Mouse (Mus musculus): ENCODE data around the gene Gpr107. TPM values are rescaled to one million over a fixed set of nuclear protein-coding genes. Genes with fewer than 3 reads are reported as not detected.

Gpr107 gene
- polyA plus RNA-seq, 1 experiment from 2014 or later = 42.2 TPM

GRCm38 (mm10) chr2:31135512-31135931 is 16.6 kb upstream of the Gpr107 start:
- Histone ChIP-seq H3K4me1 (replicated peaks; ENCODE audit: control insufficient read depth, insufficient read depth, low read length) (peaks cover 4% of the 10 kb centered on the region), H3K9me3 (ENCODE audit: control insufficient read depth, low read length) (no peaks in the 10 kb centered on the region), H3K4me2 (ENCODE audit: low read length) (no peak overlapping the region), H3K36me3 (ENCODE audit: control insufficient read depth, insufficient read depth) (no peaks in the 10 kb centered on the region), H3K4me3 (replicated peaks; ENCODE audit: low read length) (no peak overlapping the region), H3K27ac (ENCODE audit: low read length) (no peak overlapping the region), H3K9ac (replicated peaks; ENCODE audit: low read depth, low read length) (no peak overlapping the region), H3K27me3 (replicated peaks; ENCODE audit: control insufficient read depth, insufficient read depth, low read length) (no peaks in the 10 kb centered on the region)
- WGBS = 81% methylated on average over 13 of the region's 13 CpGs
- ATAC-seq = no peak

- WGBS = 56% methylated on average over 13 of the region's 13 CpGs
- H3K9ac ChIP-seq (replicated peaks; ENCODE audit: low read depth, low read length) = no peak overlapping the region
- no peak overlapping the region for H3K27ac ChIP-seq (ENCODE audit: low read length)
- H3K4me1 ChIP-seq (replicated peaks; ENCODE audit: control insufficient read depth, insufficient read depth, low read length) = peaks cover 9% of the 10 kb centered on the region
- no peak overlapping the region for H3K4me3 ChIP-seq (replicated peaks; ENCODE audit: low read length)
- no peaks in the 10 kb centered on the region for H3K9me3 ChIP-seq (ENCODE audit: control insufficient read depth, low read length)
- H3K4me2 ChIP-seq (ENCODE audit: low read length) = no peak overlapping the region
- H3K36me3 ChIP-seq (ENCODE audit: control insufficient read depth, insufficient read depth) = no peaks in the 10 kb centered on the region
- ATAC-seq = no peak
- H3K27me3 ChIP-seq (replicated peaks; ENCODE audit: control insufficient read depth, insufficient read depth, low read length) = no peaks in the 10 kb centered on the region
These were observed 15.8 kb upstream of the Gpr107 start for GRCm38 (mm10) chr2:31136338-31136737.

- WGBS = 81% methylated on average over 14 of the region's 14 CpGs
- no peak overlapping the region for H3K27ac ChIP-seq (ENCODE audit: low read length)
These were observed 15.0 kb upstream of the Gpr107 start for GRCm38 (mm10) chr2:31137018-31137590.

GRCm38 (mm10) chr2:31139174-31139632 is 12.9 kb upstream of the Gpr107 start:
- no peak overlapping the region for H3K4me3 ChIP-seq (replicated peaks; ENCODE audit: low read length)
- H3K9ac ChIP-seq (replicated peaks; ENCODE audit: low read depth, low read length) = no peak overlapping the region
- peaks cover 14% of the 10 kb centered on the region for H3K4me1 ChIP-seq (replicated peaks; ENCODE audit: control insufficient read depth, insufficient read depth, low read length)
- no peak for ATAC-seq
- H3K4me2 ChIP-seq (ENCODE audit: low read length) = no peak overlapping the region
- WGBS = 81% methylated on average over 10 of the region's 10 CpGs
- H3K27me3 ChIP-seq (replicated peaks; ENCODE audit: control insufficient read depth, insufficient read depth, low read length) = no peaks in the 10 kb centered on the region
- H3K9me3 ChIP-seq (ENCODE audit: control insufficient read depth, low read length) = no peaks in the 10 kb centered on the region
- H3K36me3 ChIP-seq (ENCODE audit: control insufficient read depth, insufficient read depth) = no peaks in the 10 kb centered on the region
- H3K27ac ChIP-seq (ENCODE audit: low read length) = no peak overlapping the region

More at GRCm38 (mm10) chr2:31137018-31137590, 15.0 kb upstream of the Gpr107 start:
- Histone ChIP-seq H3K4me1 (replicated peaks; ENCODE audit: control insufficient read depth, insufficient read depth, low read length) (peaks cover 10% of the 10 kb centered on the region), H3K36me3 (ENCODE audit: control insufficient read depth, insufficient read depth) (no peaks in the 10 kb centered on the region), H3K4me3 (replicated peaks; ENCODE audit: low read length) (no peak overlapping the region), H3K4me2 (ENCODE audit: low read length) (no peak overlapping the region), H3K9ac (replicated peaks; ENCODE audit: low read depth, low read length) (no peak overlapping the region), H3K27me3 (replicated peaks; ENCODE audit: control insufficient read depth, insufficient read depth, low read length) (no peaks in the 10 kb centered on the region), H3K9me3 (ENCODE audit: control insufficient read depth, low read length) (no peaks in the 10 kb centered on the region)
- ATAC-seq = no peak

- peak overlapping the region; percentile 88 for H3K4me2 ChIP-seq (ENCODE audit: low read length)
- peak overlapping the region; percentile 88 for H3K4me3 ChIP-seq (replicated peaks; ENCODE audit: low read length)
- 85% methylated on average over 12 of the region's 12 CpGs for WGBS
- ATAC-seq = no peak
- peak overlapping the region; percentile 90 for H3K9ac ChIP-seq (replicated peaks; ENCODE audit: low read depth, low read length)
- no peaks in the 10 kb centered on the region for H3K9me3 ChIP-seq (ENCODE audit: control insufficient read depth, low read length)
- no peak overlapping the region for H3K27ac ChIP-seq (ENCODE audit: low read length)
- no peaks in the 10 kb centered on the region for H3K27me3 ChIP-seq (replicated peaks; ENCODE audit: control insufficient read depth, insufficient read depth, low read length)
- no peaks in the 10 kb centered on the region for H3K36me3 ChIP-seq (ENCODE audit: control insufficient read depth, insufficient read depth)
- H3K4me1 ChIP-seq (replicated peaks; ENCODE audit: control insufficient read depth, insufficient read depth, low read length) = peaks cover 14% of the 10 kb centered on the region
These were observed 11.9 kb upstream of the Gpr107 start for GRCm38 (mm10) chr2:31139991-31140771.

GRCm38 (mm10) chr2:31140772-31141073 is 11.4 kb upstream of the Gpr107 start:
- no peak overlapping the region for H3K27ac ChIP-seq (ENCODE audit: low read length)
- ATAC-seq = no peak
- H3K4me2 ChIP-seq (ENCODE audit: low read length) = peak overlapping the region; percentile 88
- peaks cover 14% of the 10 kb centered on the region for H3K4me1 ChIP-seq (replicated peaks; ENCODE audit: control insufficient read depth, insufficient read depth, low read length)
- 8% methylated on average over 10 of the region's 10 CpGs for WGBS
- no peaks in the 10 kb centered on the region for H3K27me3 ChIP-seq (replicated peaks; ENCODE audit: control insufficient read depth, insufficient read depth, low read length)
- no peaks in the 10 kb centered on the region for H3K9me3 ChIP-seq (ENCODE audit: control insufficient read depth, low read length)
- peak overlapping the region; percentile 90 for H3K9ac ChIP-seq (replicated peaks; ENCODE audit: low read depth, low read length)
- no peaks in the 10 kb centered on the region for H3K36me3 ChIP-seq (ENCODE audit: control insufficient read depth, insufficient read depth)
- peak overlapping the region; percentile 88 for H3K4me3 ChIP-seq (replicated peaks; ENCODE audit: low read length)

- no peaks in the 10 kb centered on the region for H3K36me3 ChIP-seq (ENCODE audit: control insufficient read depth, insufficient read depth)
- H3K4me2 ChIP-seq (ENCODE audit: low read length) = peak overlapping the region; percentile 88
- H3K9ac ChIP-seq (replicated peaks; ENCODE audit: low read depth, low read length) = peak overlapping the region; percentile 90
- H3K4me1 ChIP-seq (replicated peaks; ENCODE audit: control insufficient read depth, insufficient read depth, low read length) = peaks cover 14% of the 10 kb centered on the region
- H3K27ac ChIP-seq (ENCODE audit: low read length) = peak overlapping the region; percentile 72
- H3K9me3 ChIP-seq (ENCODE audit: control insufficient read depth, low read length) = no peaks in the 10 kb centered on the region
- H3K4me3 ChIP-seq (replicated peaks; ENCODE audit: low read length) = peak overlapping the region; percentile 88
- peak; percentile 65 for ATAC-seq
- under 1% methylated on average over 69 of the region's 78 CpGs for WGBS
- no peaks in the 10 kb centered on the region for H3K27me3 ChIP-seq (replicated peaks; ENCODE audit: control insufficient read depth, insufficient read depth, low read length)
These were observed 10.8 kb upstream of the Gpr107 start for GRCm38 (mm10) chr2:31141074-31141866.

- peak within 1 kb of the TSS; percentile 90 for H3K9ac ChIP-seq (replicated peaks; ENCODE audit: low read depth, low read length)
- peak within 1 kb of the TSS; percentile 88 for H3K4me3 ChIP-seq (replicated peaks; ENCODE audit: low read length)
- under 1% methylated on average over 59 of the region's 59 CpGs for WGBS
- H3K27ac ChIP-seq (ENCODE audit: low read length) = peak within 1 kb of the TSS; percentile 72
- no peaks in the 10 kb centered on the region for H3K36me3 ChIP-seq (ENCODE audit: control insufficient read depth, insufficient read depth)
- ATAC-seq = peak; percentile 97
- no peaks in the 10 kb centered on the region for H3K9me3 ChIP-seq (ENCODE audit: control insufficient read depth, low read length)
- peak within 1 kb of the TSS; percentile 88 for H3K4me2 ChIP-seq (ENCODE audit: low read length)
- no peaks in the 10 kb centered on the region for H3K27me3 ChIP-seq (replicated peaks; ENCODE audit: control insufficient read depth, insufficient read depth, low read length)
- H3K4me1 ChIP-seq (replicated peaks; ENCODE audit: control insufficient read depth, insufficient read depth, low read length) = peaks cover 14% of the 10 kb centered on the region
These were observed 10.2 kb upstream of the Gpr107 start, which contains the start of gene Fnbp1 for GRCm38 (mm10) chr2:31141867-31142454. Gene Fnbp1, minus strand, starts transcription at chr2:31142008.

- no peak for ATAC-seq
- peaks cover 14% of the 10 kb centered on the region for H3K4me1 ChIP-seq (replicated peaks; ENCODE audit: control insufficient read depth, insufficient read depth, low read length)
- H3K4me2 ChIP-seq (ENCODE audit: low read length) = peak overlapping the region; percentile 88
- H3K27ac ChIP-seq (ENCODE audit: low read length) = no peak overlapping the region
- peak overlapping the region; percentile 90; the same call in 1 of the 2 replicates for H3K9ac ChIP-seq (replicated peaks; ENCODE audit: low read depth, low read length)
- no peaks in the 10 kb centered on the region for H3K27me3 ChIP-seq (replicated peaks; ENCODE audit: control insufficient read depth, insufficient read depth, low read length)
- no peaks in the 10 kb centered on the region for H3K36me3 ChIP-seq (ENCODE audit: control insufficient read depth, insufficient read depth)
- H3K9me3 ChIP-seq (ENCODE audit: control insufficient read depth, low read length) = no peaks in the 10 kb centered on the region
- WGBS = 39% methylated on average over 3 of the region's 3 CpGs
- H3K4me3 ChIP-seq (replicated peaks; ENCODE audit: low read length) = peak overlapping the region; percentile 88
These were observed 9.6 kb upstream of the Gpr107 start for GRCm38 (mm10) chr2:31142505-31142904.
